Comparison of ENCODE assay signal across 8 mouse cellular contexts in genomic region chr4:133103525-133104193, GRCm38 (mm10). TPM values are rescaled to one million over a fixed set of nuclear protein-coding genes. Genes with fewer than 3 reads are reported as not detected.
DNase-seq lines count a peak whose midpoint lies in the region; ATAC-seq and TF ChIP-seq lines count a peak whose summit lies in the region.

No protein-coding gene starts in this region.

- intact Hi-C loops in left cerebral cortex, postnatal 14 days (cut with DNase I), result no loop called here

- no peak for TF ChIP-seq CTCF in liver, adult 2 months (IDR thresholded peaks at IDR 0.05; ENCODE audit: low read depth, low read length)

- DNase-seq in ES-E14 (ENCODE audit: low read depth, low spot score), result no peak
- DNase-seq in liver, adult 2 months (ENCODE audit: extremely low read depth, low read depth, low spot score), result peak; percentile 75
- DNase-seq in natural killer cell, adult 2 months (ENCODE audit: low spot score in 2 of 2), result no peak
- no peak for DNase-seq in embryo, embryonic 9.5 days (ENCODE audit: extremely low spot score)
- no peak for DNase-seq in left cerebral cortex, postnatal 14 days (ENCODE audit: low spot score in 2 of 2)

- H3K4me2 ChIP-seq in forebrain, embryonic 15.5 days (replicated peaks), result 0 out of 2 replicates have a peak overlapping the region, but pooled peaks have one; percentile 6
- no peak overlapping the region for H3K4me2 ChIP-seq in forebrain, embryonic 12.5 days
- peak overlapping the region; percentile 35 for H3K4me2 ChIP-seq in hindbrain, embryonic 16.5 days (ENCODE audit: low read length)

- no peak for ATAC-seq in forebrain, embryonic 15.5 days (replicated peaks)
- ATAC-seq in forebrain, embryonic 12.5 days (ENCODE audit: low FRiP score), result no peak
- no peak for ATAC-seq in hindbrain, embryonic 16.5 days

- peaks cover 19% of the 10 kb centered on the region for H3K4me1 ChIP-seq in forebrain, embryonic 15.5 days
- peaks cover 12% of the 10 kb centered on the region for H3K4me1 ChIP-seq in forebrain, embryonic 12.5 days
- peaks cover 9 to 19% of the 10 kb centered on the region in 2 experiments; a peak in 3 of 4 replicates for H3K4me1 ChIP-seq in ES-E14 (ENCODE audit: control insufficient read depth in 2 of 2, insufficient read depth in 2 of 2, low read length in 2 of 2, poor library complexity in 1 of 2)
- peaks cover 16% of the 10 kb centered on the region; the same call in 1 of the 2 replicates for H3K4me1 ChIP-seq in hindbrain, embryonic 16.5 days (ENCODE audit: control insufficient read depth, insufficient read depth, low read depth, low read length)
- peaks cover 15% of the 10 kb centered on the region for H3K4me1 ChIP-seq in liver, adult 2 months (ENCODE audit: control insufficient read depth, insufficient read depth, low read length)

- no peak overlapping the region for H3K9ac ChIP-seq in forebrain, embryonic 15.5 days (replicated peaks)
- no peak overlapping the region for H3K9ac ChIP-seq in forebrain, embryonic 12.5 days
- H3K9ac ChIP-seq in ES-E14 (ENCODE audit: insufficient read depth, low read depth, low read length, poor library complexity, severe bottlenecking), result peak overlapping the region; percentile 86
- no peak overlapping the region; the same call in 1 of the 2 replicates for H3K9ac ChIP-seq in hindbrain, embryonic 16.5 days (ENCODE audit: low read depth, low read length)
- 0 out of 2 replicates have a peak overlapping the region, but pooled peaks have one; percentile 3 for H3K9ac ChIP-seq in liver, adult 2 months (ENCODE audit: low read depth, low read length)

- no peak overlapping the region for H3K27ac ChIP-seq in forebrain, embryonic 15.5 days (replicated peaks)
- H3K27ac ChIP-seq in forebrain, embryonic 12.5 days, result no peak overlapping the region
- H3K27ac ChIP-seq in ES-E14 (ENCODE audit: insufficient read depth, low read depth, low read length, poor library complexity, severe bottlenecking), result peak overlapping the region; percentile 99
- H3K27ac ChIP-seq in hindbrain, embryonic 16.5 days (ENCODE audit: low read depth, low read length), result no peak overlapping the region; the same call in 1 of the 2 replicates
- peak overlapping the region; percentile 3; the same call in 1 of the 2 replicates for H3K27ac ChIP-seq in liver, adult 2 months (replicated peaks; ENCODE audit: insufficient read depth, low read depth, low read length)

- no peaks in the 10 kb centered on the region for H3K9me3 ChIP-seq in forebrain, embryonic 15.5 days
- H3K9me3 ChIP-seq in forebrain, embryonic 12.5 days, result no peaks in the 10 kb centered on the region
- no peaks in the 10 kb centered on the region for H3K9me3 ChIP-seq in ES-E14 (ENCODE audit: control insufficient read depth, insufficient read depth, low read depth, low read length)
- no peaks in the 10 kb centered on the region for H3K9me3 ChIP-seq in hindbrain, embryonic 16.5 days (ENCODE audit: control insufficient read depth, low read length)

- H3K79me2 ChIP-seq in liver, adult 2 months (ENCODE audit: control insufficient read depth, insufficient read depth, low read length), result no peaks in the 10 kb centered on the region

- no peak for TF ChIP-seq POLR2A in liver, adult 2 months (IDR thresholded peaks at IDR 0.05; ENCODE audit: extremely low read depth, insufficient read depth, low read length)

- 24% methylated on average over 16 of the region's 16 CpGs for WGBS in forebrain, embryonic 15.5 days
- WGBS in forebrain, embryonic 12.5 days, result 25% methylated on average over 14 of the region's 16 CpGs
- 27% methylated on average over 16 of the region's 16 CpGs for WGBS in hindbrain, embryonic 16.5 days
- WGBS in liver, adult 2 months, result 10% methylated on average over 14 of the region's 16 CpGs

- H3K27me3 ChIP-seq in forebrain, embryonic 15.5 days, result no peaks in the 10 kb centered on the region
- H3K27me3 ChIP-seq in forebrain, embryonic 12.5 days, result no peaks in the 10 kb centered on the region
- H3K27me3 ChIP-seq in hindbrain, embryonic 16.5 days (replicated peaks; ENCODE audit: control insufficient read depth, insufficient read depth, low read length), result no peaks in the 10 kb centered on the region
- H3K27me3 ChIP-seq in liver, adult 2 months (ENCODE audit: control insufficient read depth, insufficient read depth, low read length), result no peaks in the 10 kb centered on the region

- H3K4me3 ChIP-seq in forebrain, embryonic 15.5 days, result no peak overlapping the region
- no peak overlapping the region for H3K4me3 ChIP-seq in forebrain, embryonic 12.5 days (replicated peaks)
- peak overlapping the region; percentile 66 to 73 for H3K4me3 ChIP-seq in ES-E14 (ENCODE audit: insufficient read depth in 1 of 2, low read depth in 1 of 2, low read length in 2 of 2, poor library complexity in 1 of 2, severe bottlenecking in 1 of 2)
- no peak overlapping the region for H3K4me3 ChIP-seq in hindbrain, embryonic 16.5 days (ENCODE audit: low read length)
- H3K4me3 ChIP-seq in liver, adult 2 months (ENCODE audit: insufficient read depth, low read depth, low read length), result 0 out of 2 replicates have a peak overlapping the region, but pooled peaks have one; percentile 11

- H3K36me3 ChIP-seq in forebrain, embryonic 15.5 days, result no peaks in the 10 kb centered on the region
- H3K36me3 ChIP-seq in forebrain, embryonic 12.5 days (replicated peaks), result no peaks in the 10 kb centered on the region
- no peaks in the 10 kb centered on the region for H3K36me3 ChIP-seq in ES-E14 (ENCODE audit: control insufficient read depth, insufficient read depth, low read length, poor library complexity, severe bottlenecking)
- H3K36me3 ChIP-seq in hindbrain, embryonic 16.5 days (ENCODE audit: control insufficient read depth, insufficient read depth, low read length), result no peaks in the 10 kb centered on the region
- no peaks in the 10 kb centered on the region for H3K36me3 ChIP-seq in liver, adult 2 months (ENCODE audit: control insufficient read depth, insufficient read depth, low read length)

- in situ Hi-C loops in ES-E14 (cut with MboI; ENCODE audit: low sequenced_read_pairs in 2 of 2, unreplicated experiment in 2 of 2), result no loop called here

TF ChIP-seq in ES-E14, 5 proteins besides CTCF, POLR2A, EP300 and RAD21:
- TF ChIP-seq MAFK (IDR thresholded peaks at IDR 0.05; ENCODE audit: insufficient read depth, low read depth, low read length), result no peak
- TF ChIP-seq CHD2 (IDR thresholded peaks at IDR 0.05; ENCODE audit: low read depth, low read length), result no peak
- no peak for TF ChIP-seq HCFC1 (IDR thresholded peaks at IDR 0.05; ENCODE audit: borderline replicate concordance, insufficient read depth, low read length)
- TF ChIP-seq ZNF384 (IDR thresholded peaks at IDR 0.05; ENCODE audit: low read depth, low read length), result no peak
- no peak for TF ChIP-seq ZC3H11A (IDR thresholded peaks at IDR 0.05; ENCODE audit: borderline replicate concordance, low read depth, low read length)
TF ChIP-seq in ES-E14: peak in this region for 0.

RNA-seq across cellular contexts. Expression of gene Wasf2, which starts 26.6 kb away (rescaled TPM):
- polyA plus RNA-seq in forebrain, embryonic 15.5 days (2015; fragmentation: Nextera tagmentation; extraction: Ambion mirVana), result 31.8 and 33.6 TPM in 2 replicates
- 36.4 and 42.5 TPM in 2 replicates for polyA plus RNA-seq in forebrain, embryonic 12.5 days (2016; fragmentation: Nextera tagmentation; extraction: Ambion mirVana)
- 31.8 and 32.3 TPM in 2 replicates for total RNA-seq in ES-E14 (2012; rRNA removed)
- 22.7 and 23.2 TPM in 2 replicates for polyA plus RNA-seq in hindbrain, embryonic 16.5 days (2015; fragmentation: Nextera tagmentation; extraction: Ambion mirVana)
- 6.0 and 10.7 TPM in 2 replicates for total RNA-seq in liver, adult 2 months (2014; rRNA removed)
- 12.3 and 17.0 TPM in 2 replicates for polyA plus RNA-seq in liver, adult 2 months (2012; rRNA removed)
- 10 to 100 TPM; 27.3 to 34.8 TPM for total RNA-seq in left cerebral cortex, postnatal 14 days (2021)

Comparison
In these comparisons a context has a peak if more than half of its experiments do, and no peak if none do; other contexts are left out.
1. H3K27ac ChIP-seq: peak in ES-E14 (single experiment) and liver, adult 2 months (single experiment); none in forebrain, embryonic 15.5 days (single experiment), forebrain, embryonic 12.5 days (single experiment) and hindbrain, embryonic 16.5 days (single experiment).
2. H3K4me3 ChIP-seq: peak in ES-E14 (2 of 2) and liver, adult 2 months (single experiment); none in forebrain, embryonic 15.5 days (single experiment), forebrain, embryonic 12.5 days (single experiment) and hindbrain, embryonic 16.5 days (single experiment).
3. H3K9ac ChIP-seq: peak in ES-E14 (single experiment) and liver, adult 2 months (single experiment); none in forebrain, embryonic 15.5 days (single experiment), forebrain, embryonic 12.5 days (single experiment) and hindbrain, embryonic 16.5 days (single experiment).